Mouse (Mus musculus) kidney, postnatal 0 days (tissue): ENCODE results near the gene Nfia. TPM values are rescaled to one million over a fixed set of nuclear protein-coding genes. Genes with fewer than 3 reads are reported as not detected.

Experiments used
- ATAC-seq: fragments of 200-750 bp; cut with Nextera tagmentation; replicated peaks from 2 replicates; pipeline ENCODE4 v1.8.0; 2017; ENCODE audit warnings: low read depth, moderate number of reproducible peaks, moderate TSS enrichment, moderate library complexity; ENCODE audit not compliant: low FRiP score
- DNase-seq: peaks from one replicate; pipeline ENCODE4 v3.0.0-alpha.2; 2016; ENCODE audit warnings: low spot score
- H3K27ac ChIP-seq: fragments of 300-500 bp; sonication (generic); 2 replicates; pipeline ENCODE4 v1.5.1; 2014; ENCODE audit warnings: mild to moderate bottlenecking
- H3K27me3 ChIP-seq: fragments of 300-500 bp; sonication (generic); 2 replicates; pipeline ENCODE4 v1.6.1; 2014; ENCODE audit warnings: low read length, mixed read lengths; ENCODE audit not compliant: insufficient read depth
- H3K36me3 ChIP-seq: fragments of 300-500 bp; sonication (generic); 2 replicates; pipeline ENCODE4 v1.6.1; 2014; ENCODE audit warnings: low read length, mixed read lengths; ENCODE audit not compliant: insufficient read depth
- H3K4me1 ChIP-seq: fragments of 300-500 bp; sonication (generic); replicated peaks from 2 replicates; pipeline ENCODE4 v1.6.1; 2014; ENCODE audit warnings: antibody characterized with exemption, low read length, mixed read lengths; ENCODE audit not compliant: insufficient read depth
- H3K4me2 ChIP-seq: fragments of 300-500 bp; sonication (generic); 2 replicates; pipeline ENCODE4 v1.6.1; 2014; ENCODE audit warnings: mild to moderate bottlenecking, low read length, moderate library complexity, mixed read lengths
- H3K4me3 ChIP-seq: fragments of 300-500 bp; sonication (generic); replicated peaks from 2 replicates; pipeline ENCODE4 v1.5.1; 2014; ENCODE audit warnings: low read depth, low read length
- H3K9ac ChIP-seq: fragments of 300-500 bp; sonication (generic); 2 replicates; pipeline ENCODE4 v1.6.1; 2014; ENCODE audit warnings: low read depth, low read length
- H3K9me3 ChIP-seq: fragments of 300-500 bp; sonication (generic); replicated peaks from 2 replicates; pipeline ENCODE4 v1.6.1; 2016; ENCODE audit warnings: low read length, inconsistent platforms, mixed read lengths
- CTCF ChIP-seq: IDR thresholded peaks from 2 replicates; pipeline ENCODE4 v1.5.1; 2016; ENCODE audit warnings: antibody characterized with exemption, low read depth, mild to moderate bottlenecking, moderate library complexity
- WGBS: fragments of 180-500 bp; shearing (Covaris S2); extraction: QIAGEN DNeasy Blood & Tissue Kit; methylation state at CpG from one replicate; pipeline ENCODE4 v1.1.7; 2014; 5-methylcytosine and 5-hydroxymethylcytosine counted together
- polyA plus RNA-seq: library from polyadenylated mRNA; unstranded; fragments of >200 nt; fragmentation: Nextera tagmentation; extraction: Ambion mirVana; gene quantifications from 2 replicates; pipeline ENCODE4 v1.2.1, GENCODE M21; 2015

The Nfia gene
- polyA plus RNA-seq, 1 experiment from 2014 or later = 25.9 TPM

DNA sequence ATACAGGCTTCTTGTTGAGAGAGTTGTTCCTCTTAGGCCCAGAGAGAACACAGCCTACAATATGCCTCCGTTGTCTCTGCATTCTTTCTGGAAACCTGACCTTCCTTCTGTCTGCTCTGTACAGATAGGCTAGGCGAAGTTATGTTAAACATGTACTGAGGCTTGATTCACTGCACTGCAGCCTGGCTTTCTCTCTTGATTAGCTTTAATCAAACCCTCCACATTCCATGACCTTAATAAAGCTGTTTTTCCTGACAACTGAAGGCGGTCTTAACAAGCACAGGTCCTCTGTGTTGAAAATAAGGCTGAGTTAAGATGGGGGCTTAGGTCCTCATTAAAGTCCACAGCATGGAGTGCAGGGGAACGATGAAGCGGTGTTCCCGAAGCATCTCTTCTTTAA is 54.6 kb downstream of the Nfia start:
- no peak for TF ChIP-seq CTCF
- ATAC-seq (no peak), DNase-seq (peak; percentile 57)
- H3K27ac ChIP-seq = no peak overlapping the region
- H3K36me3 ChIP-seq = no peaks in the 10 kb centered on the region
- H3K4me1 ChIP-seq = no peaks in the 10 kb centered on the region
- 57% methylated on average over 6 of the region's 6 CpGs for WGBS
- H3K4me3 ChIP-seq = no peak overlapping the region
- no peaks in the 10 kb centered on the region for H3K9me3 ChIP-seq
- no peak overlapping the region for H3K4me2 ChIP-seq
- H3K27me3 ChIP-seq = no peaks in the 10 kb centered on the region
- H3K9ac ChIP-seq = no peak overlapping the region

- no peaks in the 10 kb centered on the region for H3K36me3 ChIP-seq
- DNase-seq (no peak), ATAC-seq (no peak)
- no peak overlapping the region for H3K4me3 ChIP-seq
- no peaks in the 10 kb centered on the region for H3K4me1 ChIP-seq
- no peak overlapping the region for H3K4me2 ChIP-seq
- H3K27ac ChIP-seq = no peak overlapping the region
- H3K9me3 ChIP-seq = no peaks in the 10 kb centered on the region
- 43% methylated on average over 1 of the region's 1 CpGs for WGBS
- no peaks in the 10 kb centered on the region for H3K27me3 ChIP-seq
- H3K9ac ChIP-seq = no peak overlapping the region
- TF ChIP-seq CTCF = no peak
These were observed 56.0 kb downstream of the Nfia start for GRCm38 (mm10) chr4:97828579-97828978.

DNA sequence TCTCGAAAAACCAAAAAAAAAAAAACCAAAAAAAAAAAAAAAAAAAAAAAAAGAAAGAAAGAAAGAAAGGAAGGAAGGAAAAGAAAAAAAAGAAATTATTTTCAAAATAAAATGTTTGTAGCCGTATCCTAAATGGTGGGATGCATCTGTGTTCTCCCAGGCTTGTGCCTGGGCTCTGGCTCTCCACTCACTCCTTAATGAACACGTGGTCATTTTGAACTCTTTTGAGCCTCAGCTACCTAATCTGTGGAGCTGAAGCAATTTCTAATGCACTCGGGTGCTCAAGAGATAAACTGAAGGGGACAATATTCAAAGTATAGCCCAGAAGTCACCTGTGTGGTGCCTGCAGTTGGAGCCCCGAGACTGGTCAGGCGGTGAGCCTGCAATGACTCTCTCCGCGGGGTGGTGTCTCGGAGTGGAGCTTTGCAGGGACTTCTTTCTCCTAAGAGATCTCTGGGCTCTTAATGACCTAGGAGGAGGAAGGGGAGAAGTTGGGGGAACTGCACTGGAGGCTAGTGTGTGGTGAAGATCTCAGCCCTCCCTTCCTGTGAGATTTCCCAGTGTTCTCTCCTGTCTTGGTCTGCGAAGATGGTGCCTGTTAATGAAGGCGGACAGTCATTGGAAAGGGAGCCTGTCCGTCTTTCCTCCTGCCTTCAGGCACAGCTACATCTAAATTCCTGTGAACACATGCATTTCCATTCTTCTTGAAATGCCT is 57.0 kb downstream of the Nfia start:
- Histone ChIP-seq H3K27me3 (no peaks in the 10 kb centered on the region), H3K27ac (no peak overlapping the region), H3K4me3 (no peak overlapping the region), H3K36me3 (no peaks in the 10 kb centered on the region), H3K9ac (no peak overlapping the region), H3K4me2 (no peak overlapping the region), H3K4me1 (no peaks in the 10 kb centered on the region), H3K9me3 (no peaks in the 10 kb centered on the region)
- no peak for ATAC-seq
- WGBS = 91% methylated on average over 11 of the region's 12 CpGs
- no peak for DNase-seq
- TF ChIP-seq CTCF = no peak

GRCm38 (mm10) chr4:97830051-97830853 is 57.7 kb downstream of the Nfia start:
- 79% methylated on average over 6 of the region's 6 CpGs for WGBS
- H3K27ac ChIP-seq = no peak overlapping the region
- DNase-seq = no peak

DNA sequence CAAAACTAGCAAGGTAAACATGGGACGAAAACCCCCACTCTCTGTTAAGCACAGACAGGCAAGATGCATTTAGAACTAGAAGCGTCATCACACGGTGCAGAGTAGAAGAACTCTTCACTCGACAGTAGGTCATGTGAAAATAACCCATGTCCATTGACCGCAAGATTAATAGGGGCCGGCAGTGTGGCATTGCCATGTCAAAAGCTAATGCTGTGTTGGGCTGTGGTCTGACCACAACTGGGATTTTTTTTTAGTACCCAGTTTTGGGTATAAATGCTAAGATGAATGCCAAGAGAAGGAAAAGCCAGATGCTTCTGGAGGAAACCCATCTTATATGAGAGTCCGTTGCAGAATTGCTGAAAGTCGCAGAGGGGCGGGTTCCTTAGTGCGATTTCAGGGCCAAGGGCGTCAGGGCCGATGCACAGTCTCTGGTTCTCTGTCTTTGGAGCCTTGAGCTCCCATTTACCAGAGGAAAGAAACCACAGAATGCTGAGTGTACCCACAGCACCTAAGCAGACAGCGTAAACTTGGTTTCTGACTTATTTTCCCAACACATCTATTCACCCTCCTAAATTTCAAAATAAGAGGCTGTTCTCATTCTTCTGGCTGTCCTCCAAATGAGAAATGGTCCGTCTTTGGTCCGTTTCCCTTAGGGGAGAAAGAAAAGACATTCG is 58.5 kb downstream of the Nfia start:
- Histone ChIP-seq H3K4me2 (no peak overlapping the region), H3K9ac (no peak overlapping the region), H3K9me3 (no peaks in the 10 kb centered on the region), H3K36me3 (no peaks in the 10 kb centered on the region), H3K4me1 (no peaks in the 10 kb centered on the region), H3K4me3 (no peak overlapping the region), H3K27ac (no peak overlapping the region), H3K27me3 (no peaks in the 10 kb centered on the region)
- WGBS = 86% methylated on average over 16 of the region's 16 CpGs
- ATAC-seq = no peak
- DNase-seq = no peak
- TF ChIP-seq CTCF = no peak

More at GRCm38 (mm10) chr4:97830051-97830853, 57.7 kb downstream of the Nfia start:
- Histone ChIP-seq H3K4me3 (no peak overlapping the region), H3K9ac (no peak overlapping the region), H3K36me3 (no peaks in the 10 kb centered on the region), H3K9me3 (no peaks in the 10 kb centered on the region), H3K27me3 (no peaks in the 10 kb centered on the region), H3K4me1 (no peaks in the 10 kb centered on the region), H3K4me2 (no peak overlapping the region)
- ATAC-seq = no peak
- no peak for TF ChIP-seq CTCF

DNA sequence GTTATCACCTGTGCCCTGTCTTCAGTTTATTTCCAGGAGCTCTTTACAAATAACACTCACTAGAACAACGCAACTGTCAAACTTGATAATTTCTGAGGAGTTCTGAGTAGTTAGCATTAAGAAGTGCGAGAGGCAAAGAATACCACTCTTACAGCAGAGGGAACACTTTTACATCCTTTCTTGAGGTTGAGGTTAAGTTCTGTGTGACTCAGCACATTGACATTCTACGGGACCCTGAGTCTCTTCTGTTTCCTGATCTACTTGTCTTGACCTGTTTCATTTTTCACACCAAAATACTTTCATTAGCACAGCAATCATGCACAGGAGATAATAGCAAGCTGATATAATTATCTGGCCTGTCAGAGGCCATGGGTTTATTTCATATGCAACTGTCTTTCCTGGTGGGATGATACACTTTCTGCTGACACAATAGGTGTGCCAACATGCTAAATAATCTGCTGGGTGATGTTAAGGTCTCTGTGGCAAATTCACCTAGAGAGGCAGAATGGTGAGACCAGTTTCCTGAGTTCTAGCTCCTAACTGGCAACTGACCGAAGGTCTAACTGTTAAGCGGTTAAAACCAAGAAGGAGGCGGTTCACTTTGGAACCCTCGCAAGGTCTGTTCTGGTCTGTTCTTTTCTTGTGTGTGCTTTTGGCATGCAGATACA is 59.2 kb downstream of the Nfia start:
- H3K27me3 ChIP-seq = no peaks in the 10 kb centered on the region
- H3K27ac ChIP-seq = no peak overlapping the region
- DNase-seq = no peak
- H3K36me3 ChIP-seq = no peaks in the 10 kb centered on the region
- no peaks in the 10 kb centered on the region for H3K4me1 ChIP-seq
- WGBS = 91% methylated on average over 7 of the region's 7 CpGs
- no peaks in the 10 kb centered on the region for H3K9me3 ChIP-seq
- H3K9ac ChIP-seq = no peak overlapping the region
- no peak for TF ChIP-seq CTCF
- ATAC-seq = no peak
- no peak overlapping the region for H3K4me3 ChIP-seq
- H3K4me2 ChIP-seq = no peak overlapping the region
